Mouse (Mus musculus) hindbrain, embryonic 13.5 days (tissue): ENCODE results near the gene Nr3c2. TPM values are rescaled to one million over a fixed set of nuclear protein-coding genes. Genes with fewer than 3 reads are reported as not detected.

Experiments used
- ATAC-seq: fragments of 200-750 bp; cut with Nextera tagmentation; 2 replicates; pipeline ENCODE4 v1.8.0; 2017; ENCODE audit warnings: moderate TSS enrichment; ENCODE audit not compliant: low FRiP score
- H3K27ac ChIP-seq: fragments of 300-500 bp; sonication (generic); 2 replicates; pipeline ENCODE4 v1.5.1; 2015; ENCODE audit warnings: inconsistent platforms, mild to moderate bottlenecking, moderate library complexity
- H3K27me3 ChIP-seq: fragments of 300-500 bp; sonication (generic); 2 replicates; pipeline ENCODE4 v1.6.1; 2015; ENCODE audit warnings: mild to moderate bottlenecking, inconsistent platforms
- H3K36me3 ChIP-seq: fragments of 300-500 bp; sonication (generic); 2 replicates; pipeline ENCODE4 v1.6.1; 2015; ENCODE audit warnings: mild to moderate bottlenecking, inconsistent platforms
- H3K4me1 ChIP-seq: fragments of 300-500 bp; sonication (generic); replicated peaks from 2 replicates; pipeline ENCODE4 v1.6.1; 2015; ENCODE audit warnings: inconsistent platforms
- H3K4me2 ChIP-seq: fragments of 300-500 bp; sonication (generic); 2 replicates; pipeline ENCODE4 v1.6.1; 2015; ENCODE audit warnings: inconsistent platforms, mild to moderate bottlenecking, moderate library complexity
- H3K4me3 ChIP-seq: fragments of 300-500 bp; sonication (generic); 2 replicates; pipeline ENCODE4 v1.5.1; 2015; ENCODE audit warnings: mild to moderate bottlenecking, inconsistent platforms
- H3K9ac ChIP-seq: fragments of 300-500 bp; sonication (generic); 2 replicates; pipeline ENCODE4 v1.6.1; 2015; ENCODE audit warnings: mild to moderate bottlenecking, inconsistent platforms
- H3K9me3 ChIP-seq: fragments of 300-500 bp; sonication (generic); 2 replicates; pipeline ENCODE4 v1.6.1; 2016; ENCODE audit warnings: inconsistent platforms
- WGBS: fragments of 180-500 bp; shearing (Covaris S2); methylation state at CpG from one replicate; pipeline ENCODE4 v1.1.7; 2015; 5-methylcytosine and 5-hydroxymethylcytosine counted together
- polyA plus RNA-seq: library from polyadenylated mRNA; unstranded; fragments of >200 nt; fragmentation: Nextera tagmentation; extraction: Ambion mirVana; gene quantifications from 2 replicates; pipeline ENCODE4 v1.2.1, GENCODE M21; 2015

Nr3c2 gene
- polyA plus RNA-seq, 1 experiment from 2014 or later = 3.4 TPM

DNA sequence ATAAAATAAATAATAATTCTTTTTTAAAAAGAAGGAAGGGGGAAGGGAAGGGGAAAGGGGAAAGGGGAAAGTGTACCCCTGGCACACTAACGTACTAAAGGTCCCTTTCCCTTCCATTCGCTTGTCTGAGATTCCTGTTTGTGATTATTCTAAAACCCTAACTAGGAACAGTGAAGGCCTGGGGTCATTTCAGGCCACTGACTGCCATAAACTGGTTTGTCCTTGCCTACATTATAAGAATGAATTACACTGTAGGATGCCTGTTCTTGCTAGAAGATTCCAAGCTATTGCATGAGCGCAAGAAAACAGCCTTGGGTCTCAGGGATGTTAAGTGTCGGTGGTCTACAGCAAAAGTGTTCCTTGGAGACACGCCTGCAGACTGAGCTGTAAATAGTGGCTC lies 355.2 kb downstream of the Nr3c2 start:
- no peak overlapping the region for H3K9ac ChIP-seq
- no peaks in the 10 kb centered on the region for H3K4me1 ChIP-seq
- no peak overlapping the region for H3K4me3 ChIP-seq
- no peak overlapping the region for H3K4me2 ChIP-seq
- no peaks in the 10 kb centered on the region for H3K27me3 ChIP-seq
- no peaks in the 10 kb centered on the region for H3K9me3 ChIP-seq
- H3K27ac ChIP-seq = no peak overlapping the region
- WGBS = 86% methylated on average over 5 of the region's 5 CpGs
- ATAC-seq = no peak
- H3K36me3 ChIP-seq = no peaks in the 10 kb centered on the region

- Histone ChIP-seq H3K4me1 (no peaks in the 10 kb centered on the region), H3K4me3 (no peak overlapping the region), H3K9ac (no peak overlapping the region), H3K36me3 (no peaks in the 10 kb centered on the region), H3K27ac (no peak overlapping the region), H3K4me2 (no peak overlapping the region), H3K9me3 (no peaks in the 10 kb centered on the region), H3K27me3 (no peaks in the 10 kb centered on the region)
- no peak for ATAC-seq
- WGBS = 94% methylated on average over 5 of the region's 5 CpGs
Measured at GRCm38 (mm10) chr8:77256450-77257084, 357.3 kb downstream of the Nr3c2 start.

DNA sequence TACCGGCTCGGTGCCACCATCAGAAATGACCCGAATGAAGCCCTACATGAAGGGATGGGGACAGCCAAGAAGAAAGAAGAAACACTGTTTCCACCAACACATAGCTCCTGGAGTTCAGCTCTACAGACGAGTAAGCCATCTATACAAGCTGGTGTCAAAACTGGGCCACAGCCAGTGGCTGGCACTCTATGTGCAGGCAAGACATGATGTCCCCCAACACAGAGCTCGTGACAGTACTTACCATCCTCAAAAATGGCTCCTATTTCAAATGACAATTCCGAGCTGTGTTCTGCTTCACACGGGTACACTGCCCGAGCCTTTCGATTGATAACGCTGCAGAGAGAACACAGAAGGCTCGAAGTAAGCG lies 357.8 kb downstream of the Nr3c2 start:
- Histone ChIP-seq H3K4me2 (no peak overlapping the region), H3K4me3 (no peak overlapping the region), H3K36me3 (no peaks in the 10 kb centered on the region), H3K27ac (no peak overlapping the region), H3K4me1 (no peaks in the 10 kb centered on the region), H3K27me3 (no peaks in the 10 kb centered on the region), H3K9ac (no peak overlapping the region), H3K9me3 (no peaks in the 10 kb centered on the region)
- 96% methylated on average over 12 of the region's 12 CpGs for WGBS
- no peak for ATAC-seq

GRCm38 (mm10) chr8:77261215-77261614 lies 362.0 kb downstream of the Nr3c2 start:
- H3K36me3 ChIP-seq = no peaks in the 10 kb centered on the region
- H3K4me2 ChIP-seq = no peak overlapping the region
- no peaks in the 10 kb centered on the region for H3K9me3 ChIP-seq
- WGBS = 97% methylated on average over 6 of the region's 6 CpGs
- ATAC-seq = no peak
- no peak overlapping the region for H3K4me3 ChIP-seq
- no peaks in the 10 kb centered on the region for H3K27me3 ChIP-seq
- no peaks in the 10 kb centered on the region for H3K4me1 ChIP-seq
- H3K27ac ChIP-seq = no peak overlapping the region
- H3K9ac ChIP-seq = no peak overlapping the region

DNA sequence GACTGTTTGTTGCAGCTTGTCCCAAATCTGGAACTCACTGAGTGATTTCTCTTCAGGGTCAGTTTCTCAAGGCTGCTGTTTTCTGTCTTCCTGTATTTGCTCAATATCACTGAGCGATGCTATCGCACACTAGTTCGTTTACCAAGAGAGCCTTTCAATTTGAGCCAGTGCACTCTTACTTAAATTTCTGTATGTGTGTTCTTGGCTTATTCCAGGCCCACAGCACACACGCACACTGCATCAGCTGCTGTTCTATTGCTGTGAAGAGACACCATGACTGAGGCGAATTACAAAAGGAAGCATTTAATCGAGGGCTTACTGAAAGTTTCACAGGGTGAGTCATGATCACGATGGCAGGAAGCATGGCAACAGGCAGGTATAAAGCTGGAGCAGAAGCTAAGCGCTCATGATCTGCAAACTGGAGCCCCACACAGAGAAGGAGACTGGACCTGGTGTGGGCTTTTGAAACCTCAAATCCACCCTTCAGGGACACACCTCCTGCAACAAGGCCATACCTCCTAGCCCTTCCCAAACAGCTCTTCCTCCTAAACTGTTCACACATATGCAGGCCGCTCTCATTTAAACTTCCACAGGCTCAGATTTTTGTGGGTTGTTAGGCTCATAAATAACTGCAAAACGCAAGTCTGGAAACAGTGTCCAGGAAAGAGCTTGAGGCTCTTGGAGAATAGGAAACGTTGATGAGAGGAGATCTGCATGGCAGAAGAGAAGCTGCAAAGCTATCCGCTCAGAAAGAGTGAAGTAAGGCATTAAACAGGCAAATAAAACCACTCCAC lies 363.2 kb downstream of the Nr3c2 start:
- no peak for ATAC-seq
- H3K9me3 ChIP-seq = no peaks in the 10 kb centered on the region
- H3K4me1 ChIP-seq = no peaks in the 10 kb centered on the region
- no peaks in the 10 kb centered on the region for H3K36me3 ChIP-seq
- H3K27me3 ChIP-seq = no peaks in the 10 kb centered on the region
- no peak overlapping the region for H3K4me3 ChIP-seq
- H3K4me2 ChIP-seq = no peak overlapping the region
- H3K9ac ChIP-seq = no peak overlapping the region
- no peak overlapping the region for H3K27ac ChIP-seq
- 88% methylated on average over 12 of the region's 12 CpGs for WGBS

GRCm38 (mm10) chr8:77267941-77268405 lies 368.7 kb downstream of the Nr3c2 start:
- H3K4me2 ChIP-seq = no peak overlapping the region
- WGBS = 64% methylated on average over 1 of the region's 1 CpGs

GRCm38 (mm10) chr8:77272136-77272535 lies 372.9 kb downstream of the Nr3c2 start:
- ATAC-seq = no peak
- H3K4me2 ChIP-seq = no peak overlapping the region
- peaks cover 6% of the 10 kb centered on the region; the same call in 1 of the 2 replicates for H3K36me3 ChIP-seq
- H3K9me3 ChIP-seq = no peaks in the 10 kb centered on the region
- no peaks in the 10 kb centered on the region for H3K27me3 ChIP-seq
- no peak overlapping the region for H3K9ac ChIP-seq
- no peak overlapping the region for H3K27ac ChIP-seq
- WGBS = 90% methylated on average over 6 of the region's 6 CpGs
- H3K4me3 ChIP-seq = no peak overlapping the region
- no peaks in the 10 kb centered on the region for H3K4me1 ChIP-seq

More at GRCm38 (mm10) chr8:77267941-77268405, 368.7 kb downstream of the Nr3c2 start:
- no peak overlapping the region for H3K27ac ChIP-seq
- peaks cover 6% of the 10 kb centered on the region; the same call in 1 of the 2 replicates for H3K36me3 ChIP-seq
- no peaks in the 10 kb centered on the region for H3K27me3 ChIP-seq
- no peaks in the 10 kb centered on the region for H3K4me1 ChIP-seq
- no peaks in the 10 kb centered on the region for H3K9me3 ChIP-seq
- no peak for ATAC-seq
- no peak overlapping the region for H3K4me3 ChIP-seq
- no peak overlapping the region for H3K9ac ChIP-seq

DNA sequence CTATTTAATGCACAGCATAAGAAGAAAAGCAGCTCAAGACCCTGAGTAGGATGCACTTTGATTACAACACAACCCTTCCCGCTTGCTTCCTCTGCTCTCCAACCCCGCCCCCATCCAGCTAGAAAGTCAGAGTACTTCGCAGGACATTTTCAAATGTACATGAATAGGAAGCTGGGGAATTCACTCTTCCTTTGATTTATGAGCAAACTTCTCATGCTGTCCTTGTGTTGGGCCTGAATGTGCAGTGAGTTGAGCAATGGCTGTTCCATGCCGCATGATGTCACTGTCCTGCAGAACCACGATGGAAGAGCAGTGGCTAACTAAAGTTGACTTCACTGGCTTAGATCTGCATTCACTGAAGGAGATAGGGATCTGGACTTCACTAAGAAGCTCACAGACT lies 376.3 kb downstream of the Nr3c2 start:
- no peak overlapping the region for H3K9ac ChIP-seq
- H3K9me3 ChIP-seq = no peaks in the 10 kb centered on the region
- no peak overlapping the region for H3K27ac ChIP-seq
- WGBS = 92% methylated on average over 5 of the region's 5 CpGs
- no peaks in the 10 kb centered on the region for H3K36me3 ChIP-seq
- no peak overlapping the region for H3K4me2 ChIP-seq
- H3K4me3 ChIP-seq = no peak overlapping the region
- H3K4me1 ChIP-seq = no peaks in the 10 kb centered on the region
- no peak for ATAC-seq
- H3K27me3 ChIP-seq = no peaks in the 10 kb centered on the region

DNA sequence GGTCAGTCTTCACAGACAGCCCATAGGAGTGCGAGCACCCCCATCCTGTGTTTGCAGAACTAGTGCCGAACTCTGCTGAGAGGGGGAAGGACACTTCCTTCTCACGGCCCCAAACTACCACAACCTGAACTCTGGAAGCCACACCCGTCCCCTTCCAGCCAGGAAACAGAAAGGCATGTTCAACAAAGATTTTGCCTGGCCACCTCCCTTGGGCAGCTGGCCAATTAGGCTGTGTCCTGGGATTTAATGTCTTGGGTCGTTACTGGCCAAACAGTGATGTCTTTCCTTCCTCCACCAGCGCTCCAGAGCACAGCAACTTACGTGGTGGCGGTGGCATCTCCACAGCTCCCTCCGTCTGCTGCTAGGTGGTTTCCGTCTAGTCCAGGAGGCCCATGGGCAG lies 377.6 kb downstream of the Nr3c2 start:
- Histone ChIP-seq H3K4me2 (no peak overlapping the region), H3K4me3 (no peak overlapping the region), H3K36me3 (no peaks in the 10 kb centered on the region), H3K4me1 (no peaks in the 10 kb centered on the region; the same call in 1 of the 2 replicates), H3K9ac (no peak overlapping the region), H3K9me3 (no peaks in the 10 kb centered on the region), H3K27me3 (no peaks in the 10 kb centered on the region), H3K27ac (no peak overlapping the region)
- ATAC-seq = no peak
- 88% methylated on average over 10 of the region's 10 CpGs for WGBS

GRCm38 (mm10) chr8:77278246-77278645 lies 379.0 kb downstream of the Nr3c2 start:
- no peak overlapping the region for H3K4me2 ChIP-seq
- no peaks in the 10 kb centered on the region for H3K9me3 ChIP-seq
- H3K36me3 ChIP-seq = no peaks in the 10 kb centered on the region
- H3K27ac ChIP-seq = no peak overlapping the region
- no peak overlapping the region for H3K9ac ChIP-seq
- no peak for ATAC-seq
- no peak overlapping the region for H3K4me3 ChIP-seq
- 95% methylated on average over 4 of the region's 4 CpGs for WGBS
- no peaks in the 10 kb centered on the region for H3K27me3 ChIP-seq
- H3K4me1 ChIP-seq = no peaks in the 10 kb centered on the region; the same call in 1 of the 2 replicates

- Histone ChIP-seq H3K4me1 (no peaks in the 10 kb centered on the region; the same call in 1 of the 2 replicates), H3K4me3 (no peak overlapping the region), H3K4me2 (no peak overlapping the region), H3K27me3 (no peaks in the 10 kb centered on the region), H3K36me3 (no peaks in the 10 kb centered on the region), H3K27ac (no peak overlapping the region), H3K9ac (no peak overlapping the region), H3K9me3 (no peaks in the 10 kb centered on the region)
- ATAC-seq = no peak
- WGBS = 62% methylated on average over 3 of the region's 3 CpGs
Measured at GRCm38 (mm10) chr8:77279977-77280376, 380.7 kb downstream of the Nr3c2 start.

GRCm38 (mm10) chr8:77282605-77283236 lies 383.5 kb downstream of the Nr3c2 start:
- no peaks in the 10 kb centered on the region for H3K36me3 ChIP-seq
- 82% methylated on average over 7 of the region's 7 CpGs for WGBS
- no peak overlapping the region for H3K27ac ChIP-seq
- no peaks in the 10 kb centered on the region for H3K27me3 ChIP-seq
- H3K9me3 ChIP-seq = no peaks in the 10 kb centered on the region
- no peak overlapping the region for H3K4me3 ChIP-seq
- H3K9ac ChIP-seq = no peak overlapping the region
- ATAC-seq = no peak
- no peak overlapping the region for H3K4me2 ChIP-seq
- H3K4me1 ChIP-seq = no peaks in the 10 kb centered on the region; the same call in 1 of the 2 replicates
